Mouse (Mus musculus): Measurements from ENCODE around the gene Sap30bp.

Sap30bp gene

DNA sequence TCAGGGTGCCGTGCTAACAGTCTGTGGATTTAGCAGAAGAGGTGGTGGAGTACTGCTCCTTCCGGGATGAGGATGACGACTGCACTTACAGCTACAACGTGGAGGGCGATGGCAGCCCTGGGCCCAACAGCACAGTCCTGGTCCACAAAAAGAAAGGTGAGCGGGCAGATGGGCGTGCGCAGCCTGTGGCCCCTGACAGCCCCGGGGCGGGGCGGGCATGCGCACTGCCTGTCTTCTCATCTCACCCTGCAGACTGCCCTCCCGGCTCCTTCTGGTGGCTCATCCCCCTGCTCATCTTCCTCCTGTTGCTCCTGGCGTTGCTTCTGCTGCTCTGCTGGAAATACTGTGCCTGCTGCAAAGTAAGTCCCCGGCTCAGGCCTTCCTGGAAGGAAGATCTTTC is 56.6 kb downstream of the Sap30bp start:
- in situ Hi-C loops (cut with MboI; ENCODE audit: low pct_unique_long_range_greater_than_20kb in 1 of 2, low sequenced_read_pairs in 2 of 2, unreplicated experiment in 1 of 2): no loop called here

DNA sequence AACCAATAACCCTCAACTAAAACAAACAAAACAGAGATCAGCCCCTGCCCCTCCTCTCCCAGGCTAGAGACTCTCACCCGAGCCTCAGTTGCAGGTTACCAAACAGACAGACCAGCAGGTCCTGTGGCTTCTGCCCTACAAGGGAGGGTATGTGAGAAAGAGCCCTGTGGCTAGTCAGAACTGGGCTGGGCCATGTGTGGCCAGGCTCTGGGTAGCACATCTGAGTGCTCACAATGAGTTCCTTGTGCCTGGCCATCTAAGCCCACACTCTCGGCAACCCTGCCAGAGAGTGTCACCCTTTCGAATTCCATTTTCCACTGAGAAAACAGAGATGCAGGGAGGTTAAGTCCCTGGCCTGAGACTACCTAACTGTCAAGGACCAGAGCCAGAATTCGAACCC is 59.0 kb downstream of the Sap30bp start:
- in situ Hi-C loops (cut with MboI; ENCODE audit: low pct_unique_long_range_greater_than_20kb in 1 of 2, low sequenced_read_pairs in 2 of 2, unreplicated experiment in 1 of 2): no loop called here

DNA sequence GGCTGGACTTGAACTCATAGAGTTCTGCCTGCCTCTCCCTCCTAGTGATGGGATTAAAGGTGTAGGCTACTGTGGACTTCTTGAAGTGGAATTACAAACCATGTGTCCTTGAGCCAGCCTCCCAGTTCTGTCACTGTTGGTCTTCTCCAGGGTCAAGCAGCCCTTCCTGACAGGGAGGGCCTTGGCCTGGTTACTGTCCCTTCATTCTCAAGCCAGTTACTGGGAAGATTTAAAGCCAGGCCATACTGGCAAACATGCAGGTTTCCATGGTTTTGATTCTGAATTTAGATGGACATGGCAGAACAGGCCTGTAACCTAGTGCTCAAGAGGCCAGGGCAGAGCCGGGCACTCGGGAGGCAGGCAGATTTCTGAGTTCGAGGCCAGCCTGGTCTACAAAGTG is 62.2 kb downstream of the Sap30bp start:
- in situ Hi-C loops (cut with MboI; ENCODE audit: low pct_unique_long_range_greater_than_20kb in 1 of 2, low sequenced_read_pairs in 2 of 2, unreplicated experiment in 1 of 2): loop anchor here in 1 of 2 experiments (5.0 kb wide), 1 partner anchor 58 kb away; no protein-coding TSS in a partner anchor

DNA sequence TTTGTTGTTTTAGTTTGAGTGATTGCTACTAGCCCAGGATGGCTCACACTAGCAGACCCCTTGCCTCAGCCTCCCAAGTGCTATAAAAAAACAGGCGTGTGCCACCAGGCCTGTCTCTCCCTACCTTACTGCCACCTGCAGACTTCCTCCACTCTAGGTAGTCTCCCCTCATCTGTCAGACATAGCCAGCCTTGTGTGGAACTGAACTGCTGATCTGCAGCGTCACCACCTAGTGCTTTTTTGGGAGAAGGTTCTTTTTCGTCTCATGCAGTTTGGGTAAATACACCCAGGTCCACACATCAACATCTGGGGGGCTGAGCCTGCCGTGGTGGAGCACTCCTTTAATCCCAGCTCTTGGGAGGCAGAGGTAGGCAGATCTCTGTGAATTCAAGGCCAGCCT is 64.0 kb downstream of the Sap30bp start:
- in situ Hi-C loops (cut with MboI; ENCODE audit: low pct_unique_long_range_greater_than_20kb in 1 of 2, low sequenced_read_pairs in 2 of 2, unreplicated experiment in 1 of 2): loop anchor here in 1 of 2 experiments (5.0 kb wide), 1 partner anchor 60 kb away; no protein-coding TSS in a partner anchor

DNA sequence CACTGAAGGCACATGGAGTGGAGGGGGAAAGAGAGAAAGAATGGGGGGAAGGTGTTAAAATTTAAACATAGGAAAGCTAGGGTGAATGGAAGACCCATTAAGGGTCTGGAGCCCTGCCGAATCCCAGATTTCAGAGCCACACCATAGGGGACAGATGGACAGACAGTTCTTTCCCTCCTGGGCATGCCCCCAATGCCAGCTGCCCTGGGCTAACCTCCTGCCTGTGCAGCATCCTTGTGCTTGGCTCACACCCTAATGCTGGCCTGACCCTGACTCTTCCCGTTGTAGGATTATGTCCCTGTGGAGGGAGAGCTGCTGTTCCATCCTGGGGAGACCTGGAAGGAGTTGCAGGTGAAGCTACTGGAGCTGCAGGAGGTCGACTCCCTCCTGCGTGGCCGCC is 64.6 kb downstream of the Sap30bp start:
- in situ Hi-C loops (cut with MboI; ENCODE audit: low pct_unique_long_range_greater_than_20kb in 1 of 2, low sequenced_read_pairs in 2 of 2, unreplicated experiment in 1 of 2): loop anchor here in 1 of 2 experiments (5.0 kb wide), 1 partner anchor 60 kb away; no protein-coding TSS in a partner anchor

DNA sequence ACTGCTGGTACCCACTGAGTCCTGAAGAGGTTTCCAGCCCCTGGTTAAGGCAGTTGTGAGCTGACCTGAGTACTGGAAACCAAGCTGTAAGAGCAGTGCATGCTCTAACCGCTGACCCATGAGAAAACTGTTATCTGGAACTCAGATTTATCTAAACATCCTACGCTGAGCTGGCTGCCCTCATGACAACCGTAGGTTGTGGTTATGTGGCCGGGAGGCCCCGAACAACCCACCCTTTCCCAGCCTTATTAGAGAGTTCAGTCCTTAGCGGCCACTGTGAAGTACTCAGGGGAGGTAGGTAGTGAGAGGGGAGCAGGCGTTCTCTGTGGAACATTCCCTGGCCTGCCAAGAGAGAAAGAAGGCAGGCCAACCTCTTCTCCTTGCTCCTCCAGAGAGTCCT is 65.9 kb downstream of the Sap30bp start:
- in situ Hi-C loops (cut with MboI; ENCODE audit: low pct_unique_long_range_greater_than_20kb in 1 of 2, low sequenced_read_pairs in 2 of 2, unreplicated experiment in 1 of 2): loop anchor here in 1 of 2 experiments (5.0 kb wide), 1 partner anchor 62 kb away; no protein-coding TSS in a partner anchor

DNA sequence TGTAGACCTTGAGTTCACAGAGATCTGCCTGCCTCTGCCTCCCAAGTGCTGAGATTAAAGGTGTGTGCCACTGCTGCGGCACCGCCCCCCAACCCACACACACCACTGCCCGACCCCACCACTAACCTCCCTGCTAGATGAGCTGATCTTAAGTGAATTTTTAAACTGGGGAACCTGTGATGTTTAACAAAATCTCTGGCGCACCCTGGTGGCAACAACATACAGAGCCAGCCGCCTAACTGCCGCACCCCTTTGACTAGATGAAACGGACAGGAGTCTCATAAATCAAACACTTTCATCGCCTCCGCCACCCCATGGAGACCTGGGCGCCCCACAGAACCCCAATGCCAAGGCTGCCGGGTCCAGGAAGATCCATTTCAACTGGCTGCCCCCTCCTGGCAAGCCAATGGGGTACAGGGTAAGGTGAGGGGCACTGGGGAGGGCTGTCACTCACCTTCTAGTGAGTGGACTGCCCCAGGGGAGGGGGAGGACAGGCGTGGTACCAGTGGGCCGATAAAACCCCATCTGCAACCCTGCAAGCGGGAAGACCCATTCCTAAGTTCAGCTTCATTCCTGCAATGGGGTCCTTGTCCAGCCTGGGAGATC is 66.6 kb downstream of the Sap30bp start:
- in situ Hi-C loops (cut with MboI; ENCODE audit: low pct_unique_long_range_greater_than_20kb in 1 of 2, low sequenced_read_pairs in 2 of 2, unreplicated experiment in 1 of 2): loop anchor here (5.0 kb wide), 1 partner anchor 62 kb away; no protein-coding TSS in a partner anchor

DNA sequence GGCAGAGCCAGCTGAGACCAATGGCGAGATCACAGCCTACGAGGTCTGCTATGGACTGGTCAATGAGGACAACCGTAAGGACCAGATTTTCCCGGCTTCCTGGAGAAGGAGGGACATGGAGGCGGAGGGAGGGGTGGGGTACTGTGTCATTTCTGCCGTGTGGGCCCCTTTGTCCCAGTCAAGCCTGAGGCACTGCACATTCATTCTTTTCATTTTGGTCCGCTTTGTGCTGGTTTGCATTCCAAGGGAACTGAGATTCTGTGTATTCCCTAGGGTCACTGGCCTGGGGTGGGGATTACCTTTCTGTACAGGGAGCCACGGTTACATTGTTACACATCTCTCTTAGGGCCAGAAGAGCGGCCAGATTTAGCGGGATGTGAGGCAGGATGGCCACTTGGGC is 67.5 kb downstream of the Sap30bp start:
- in situ Hi-C loops (cut with MboI; ENCODE audit: low pct_unique_long_range_greater_than_20kb in 1 of 2, low sequenced_read_pairs in 2 of 2, unreplicated experiment in 1 of 2): loop anchor here in 1 of 2 experiments (5.0 kb wide), 1 partner anchor 63 kb away; no protein-coding TSS in a partner anchor

DNA sequence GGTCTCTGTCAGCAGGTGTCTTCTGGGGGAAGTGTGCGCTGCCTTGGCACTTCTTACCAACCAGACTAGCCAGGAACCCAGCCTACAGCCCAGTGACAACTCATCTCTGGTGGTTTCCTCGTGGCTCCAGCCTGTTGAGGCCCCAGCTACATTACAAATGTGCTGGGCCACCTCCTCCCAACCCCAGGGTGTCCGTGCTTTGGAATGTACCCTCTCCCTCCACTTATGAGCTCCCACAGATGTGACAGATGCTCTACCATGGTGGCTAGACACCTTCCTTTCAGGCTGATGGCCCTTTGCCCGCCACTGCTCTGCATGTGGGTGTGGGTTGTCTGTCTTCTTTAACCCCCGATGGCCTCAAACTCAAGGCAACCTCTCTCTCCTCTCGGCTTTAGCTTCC is 68.6 kb downstream of the Sap30bp start:
- in situ Hi-C loops (cut with MboI; ENCODE audit: low pct_unique_long_range_greater_than_20kb in 1 of 2, low sequenced_read_pairs in 2 of 2, unreplicated experiment in 1 of 2): loop anchor here in 1 of 2 experiments (5.0 kb wide), 1 partner anchor 64 kb away; no protein-coding TSS in a partner anchor

DNA sequence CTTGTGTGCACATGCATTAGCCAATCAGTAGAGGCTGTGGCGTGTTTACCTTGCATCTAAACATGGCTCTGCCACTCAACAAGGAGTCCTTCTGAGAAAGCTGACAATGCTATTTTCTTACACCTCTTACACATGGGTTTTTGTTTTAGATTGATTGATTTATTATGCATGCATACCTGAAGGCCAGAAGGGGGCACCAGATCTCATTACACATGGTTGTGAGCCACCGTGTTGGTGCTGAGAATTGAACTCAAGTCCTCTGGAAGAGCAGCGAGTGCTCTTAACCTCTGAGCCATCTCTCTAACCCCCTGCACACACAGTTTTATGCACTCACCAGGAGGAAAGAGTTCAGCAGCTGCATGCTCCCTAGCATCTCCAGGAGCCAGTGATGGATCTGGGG is 69.8 kb downstream of the Sap30bp start:
- in situ Hi-C loops (cut with MboI; ENCODE audit: low pct_unique_long_range_greater_than_20kb in 1 of 2, low sequenced_read_pairs in 2 of 2, unreplicated experiment in 1 of 2): loop anchor here in 1 of 2 experiments (5.0 kb wide), 1 partner anchor 66 kb away; no protein-coding TSS in a partner anchor

DNA sequence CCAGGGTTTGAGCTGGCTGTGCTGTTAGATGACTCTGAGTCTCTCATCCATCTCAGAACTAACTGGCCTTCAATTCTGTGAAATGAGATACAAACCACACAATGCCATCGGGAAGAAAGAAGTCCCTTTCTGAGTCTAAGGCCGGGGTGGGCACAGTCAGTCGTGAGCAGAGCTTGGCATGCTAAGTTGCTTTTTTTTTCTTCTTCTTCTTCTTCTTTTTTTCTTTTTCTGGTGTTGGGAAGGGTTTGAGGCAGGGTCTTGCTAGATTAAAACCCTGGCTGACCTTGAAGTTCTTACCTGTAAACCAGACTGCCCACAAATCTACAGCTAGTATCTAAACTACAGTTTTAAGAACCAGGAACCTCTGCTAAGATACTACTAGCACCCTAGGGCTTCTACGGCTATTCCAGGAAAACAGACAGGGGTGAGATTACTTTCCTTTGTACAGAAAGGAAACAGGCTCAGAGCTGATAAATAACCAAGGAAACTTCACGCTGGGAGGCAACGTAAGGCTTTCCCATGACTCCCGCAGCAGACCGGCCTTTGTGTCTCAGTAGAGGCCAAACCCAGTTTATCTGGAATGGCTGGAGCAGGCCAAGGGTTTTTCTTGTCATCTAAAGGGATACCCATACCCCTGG is 71.2 kb downstream of the Sap30bp start:
- in situ Hi-C loops (cut with MboI; ENCODE audit: low pct_unique_long_range_greater_than_20kb in 1 of 2, low sequenced_read_pairs in 2 of 2, unreplicated experiment in 1 of 2): loop anchor here in 1 of 2 experiments (5.0 kb wide), 1 partner anchor 67 kb away; no protein-coding TSS in a partner anchor

DNA sequence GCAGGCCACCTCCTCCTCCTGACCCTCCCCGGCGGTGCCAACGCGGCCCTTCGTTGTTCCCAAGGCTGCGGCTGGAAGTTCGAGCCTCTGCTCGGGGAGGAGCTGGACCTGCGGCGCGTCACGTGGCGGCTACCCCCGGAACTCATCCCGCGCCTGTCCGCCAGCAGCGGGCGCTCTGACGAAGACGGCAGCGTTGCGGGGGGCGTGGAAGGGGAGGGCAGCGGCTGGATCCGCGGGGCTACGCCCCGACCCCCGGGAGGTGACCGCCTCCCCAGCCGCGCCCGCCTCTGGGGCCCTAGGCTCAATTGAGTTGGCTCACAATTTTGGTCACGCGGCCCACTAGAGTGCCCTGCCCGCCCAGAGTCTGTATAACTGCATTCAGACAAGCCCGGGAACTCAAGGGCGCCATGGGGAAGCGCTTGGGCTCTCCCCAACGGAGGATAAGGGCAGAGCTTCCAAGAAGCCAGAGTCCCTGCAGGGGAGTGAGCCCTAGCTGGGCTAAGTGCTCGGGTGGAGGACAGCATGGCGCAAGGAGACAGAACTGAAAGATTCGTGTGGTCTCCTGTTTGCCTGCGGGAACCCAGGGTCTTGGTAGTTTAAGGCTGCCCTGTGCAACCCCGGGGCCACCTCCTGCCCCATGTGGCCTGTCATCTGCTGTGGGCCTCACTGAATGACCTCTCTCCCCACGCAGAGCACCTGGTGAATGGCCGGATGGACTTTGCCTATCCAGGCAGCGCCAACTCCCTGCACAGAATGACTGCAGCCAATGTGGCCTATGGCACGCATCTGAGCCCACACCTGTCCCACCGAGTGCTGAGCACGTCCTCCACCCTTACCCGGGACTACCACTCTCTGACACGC is 72.0 kb downstream of the Sap30bp start:
- in situ Hi-C loops (cut with MboI; ENCODE audit: low pct_unique_long_range_greater_than_20kb in 1 of 2, low sequenced_read_pairs in 2 of 2, unreplicated experiment in 1 of 2): loop anchor here in 1 of 2 experiments (5.0 kb wide), 1 partner anchor 68 kb away; no protein-coding TSS in a partner anchor

DNA sequence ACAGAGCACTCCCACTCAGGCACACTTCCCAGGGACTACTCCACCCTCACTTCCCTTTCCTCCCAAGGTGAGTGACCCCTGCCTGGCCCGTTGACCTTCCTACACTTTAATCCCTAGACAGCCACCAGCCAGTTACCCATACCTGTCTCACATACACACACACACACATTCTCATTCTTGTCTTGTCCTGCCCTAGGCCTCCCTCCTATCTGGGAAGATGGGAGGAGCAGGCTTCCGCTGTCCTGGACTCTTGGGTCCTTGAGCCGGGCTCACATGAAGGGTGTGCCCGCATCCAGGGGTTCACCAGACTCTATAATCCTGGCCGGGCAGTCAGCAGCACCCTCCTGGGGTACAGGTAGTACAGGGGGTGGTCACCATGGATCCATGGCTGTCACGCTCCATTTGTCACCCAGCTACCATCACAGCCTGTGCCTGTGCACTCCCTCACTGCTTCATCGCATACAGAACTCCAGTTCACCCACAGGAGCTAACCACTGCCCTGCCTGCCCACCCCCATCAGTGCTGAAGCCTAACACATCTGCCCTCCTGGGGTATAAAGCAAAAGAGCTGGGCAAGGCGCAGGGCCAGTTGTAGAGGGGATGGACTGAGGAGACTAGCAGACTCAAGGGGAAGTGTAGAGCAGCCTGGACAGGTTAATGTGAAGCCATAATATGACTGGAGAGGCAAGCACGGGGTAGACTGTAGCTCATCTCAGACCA is 72.8 kb downstream of the Sap30bp start:
- in situ Hi-C loops (cut with MboI; ENCODE audit: low pct_unique_long_range_greater_than_20kb in 1 of 2, low sequenced_read_pairs in 2 of 2, unreplicated experiment in 1 of 2): no loop called here

DNA sequence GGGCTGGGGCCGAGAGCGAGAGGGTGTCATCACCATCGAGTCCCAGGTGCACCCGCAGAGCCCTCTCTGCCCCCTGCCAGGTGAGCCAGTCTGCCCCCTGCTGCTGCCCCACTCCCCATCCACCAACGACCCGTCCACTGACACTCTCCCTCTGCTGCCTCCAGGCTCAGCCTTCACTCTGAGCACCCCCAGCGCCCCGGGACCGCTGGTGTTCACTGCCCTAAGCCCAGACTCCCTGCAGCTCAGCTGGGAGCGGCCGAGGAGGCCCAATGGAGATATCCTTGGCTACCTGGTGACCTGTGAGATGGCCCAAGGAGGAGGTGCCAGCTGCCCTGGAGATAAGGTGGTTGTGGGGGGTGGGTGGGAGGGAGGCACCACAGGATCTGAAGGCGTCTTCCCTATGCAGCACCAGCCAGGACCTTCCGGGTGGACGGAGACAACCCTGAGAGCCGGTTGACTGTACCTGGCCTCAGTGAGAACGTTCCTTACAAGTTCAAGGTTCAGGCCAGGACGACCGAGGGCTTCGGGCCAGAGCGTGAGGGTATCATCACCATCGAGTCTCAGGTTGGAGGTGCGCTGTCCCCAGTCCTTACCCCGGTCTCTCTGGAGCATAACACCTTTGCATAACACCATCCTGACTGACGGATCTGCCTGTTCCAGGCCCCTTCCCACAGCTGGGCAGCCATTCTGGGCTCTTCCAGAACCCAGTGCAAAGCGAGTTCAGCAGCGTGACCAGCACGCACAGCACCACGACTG is 74.2 kb downstream of the Sap30bp start:
- in situ Hi-C loops (cut with MboI; ENCODE audit: low pct_unique_long_range_greater_than_20kb in 1 of 2, low sequenced_read_pairs in 2 of 2, unreplicated experiment in 1 of 2): no loop called here

DNA sequence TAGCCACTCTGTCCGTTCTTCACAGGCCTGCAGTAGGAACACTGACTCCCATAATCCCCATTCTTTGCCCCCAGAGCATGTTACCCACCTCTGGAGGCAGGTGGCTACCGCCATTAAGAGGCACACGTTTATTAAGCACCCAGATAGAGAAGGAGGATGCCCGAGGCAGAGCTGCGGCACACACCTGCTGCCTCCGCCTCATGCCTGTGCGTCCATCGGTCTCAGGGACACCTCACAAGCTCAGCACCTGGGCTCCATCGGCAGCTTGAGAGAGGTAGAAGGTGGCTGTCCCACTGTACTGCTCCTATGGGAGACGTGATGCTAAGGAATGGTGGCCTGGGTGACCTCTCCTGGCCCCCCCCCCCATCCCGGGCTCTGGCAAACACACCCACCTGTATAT is 75.3 kb downstream of the Sap30bp start:
- in situ Hi-C loops (cut with MboI; ENCODE audit: low pct_unique_long_range_greater_than_20kb in 1 of 2, low sequenced_read_pairs in 2 of 2, unreplicated experiment in 1 of 2): no loop called here

DNA sequence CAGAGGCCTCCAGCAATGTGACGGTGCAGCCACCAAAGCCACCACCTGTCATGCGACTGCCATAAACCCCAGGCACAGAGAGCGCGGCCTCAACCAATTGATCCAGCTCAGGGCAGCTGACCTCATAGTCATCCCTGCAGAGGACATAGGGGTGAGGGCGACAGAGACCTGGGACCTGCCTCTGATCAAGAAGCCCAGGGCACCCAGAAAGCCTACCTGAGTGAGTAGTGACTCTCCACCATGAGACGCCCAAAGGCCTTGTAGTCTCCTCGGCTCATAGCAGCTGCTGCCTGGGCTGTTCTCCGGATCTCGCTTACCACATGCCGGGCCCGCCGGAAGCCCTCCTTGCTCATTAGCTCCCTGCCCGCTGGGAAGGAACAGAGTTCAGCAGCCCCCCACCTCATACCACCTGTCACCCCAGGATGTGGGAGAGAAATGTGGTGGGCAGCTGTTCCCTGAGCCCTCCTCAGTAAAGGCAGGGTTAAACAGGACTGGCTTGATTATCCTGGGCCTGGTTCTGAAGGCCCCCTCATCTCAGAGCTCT is 75.8 kb downstream of the Sap30bp start:
- in situ Hi-C loops (cut with MboI; ENCODE audit: low pct_unique_long_range_greater_than_20kb in 1 of 2, low sequenced_read_pairs in 2 of 2, unreplicated experiment in 1 of 2): no loop called here

DNA sequence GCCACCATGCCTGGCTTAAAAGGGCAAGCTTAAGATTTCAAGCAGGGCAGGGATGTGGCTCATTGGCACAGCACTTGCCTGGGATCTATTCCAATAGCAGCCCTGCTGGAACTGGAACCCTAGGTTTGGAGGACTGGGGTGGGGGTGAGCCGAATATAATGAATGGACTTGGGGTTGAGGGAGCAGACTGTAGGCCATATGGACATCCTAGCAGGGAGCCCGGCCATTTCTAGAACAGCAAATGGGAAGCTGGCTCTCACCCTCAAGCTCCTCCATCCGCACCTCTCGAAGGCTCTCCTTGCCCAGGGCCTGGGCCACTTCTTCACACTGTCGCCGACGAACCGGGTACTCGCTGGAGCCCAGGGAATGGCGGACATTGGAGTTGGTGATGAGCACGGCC is 76.6 kb downstream of the Sap30bp start:
- in situ Hi-C loops (cut with MboI; ENCODE audit: low pct_unique_long_range_greater_than_20kb in 1 of 2, low sequenced_read_pairs in 2 of 2, unreplicated experiment in 1 of 2): no loop called here

Measured in mouse embryonic stem cell (cell line).